Mouse (Mus musculus): ENCODE data around the gene Cox6b2. TPM values are rescaled to one million over a fixed set of nuclear protein-coding genes. Genes with fewer than 3 reads are reported as not detected.

Gene Cox6b2
- polyA plus RNA-seq, 1 experiment = 20.3 TPM

- TF ChIP-seq CTCF (IDR thresholded peaks at IDR 0.05; ENCODE audit: extremely low read depth, insufficient read depth, low read length) (no peak), POLR2A (IDR thresholded peaks at IDR 0.05; ENCODE audit: extremely low read depth, insufficient read depth, low read length) (no peak)
- Histone ChIP-seq H3K4me3 (ENCODE audit: insufficient read depth, low read length) (no peak overlapping the region), H3K4me1 (ENCODE audit: control insufficient read depth, insufficient read depth, low read length) (0 out of 2 replicates have a peak, but pooled peaks cover 3% of the 10 kb centered on the region), H3K27ac (ENCODE audit: insufficient read depth, low read length) (no peak overlapping the region)
Measured at GRCm38 (mm10) chr7:4744886-4745285, 8.0 kb downstream of the Cox6b2 start.

GRCm38 (mm10) chr7:4743354-4743753 is 9.5 kb downstream of the Cox6b2 start:
- H3K4me1 ChIP-seq (ENCODE audit: control insufficient read depth, insufficient read depth, low read length) = 0 out of 2 replicates have a peak, but pooled peaks cover 3% of the 10 kb centered on the region
- H3K4me3 ChIP-seq (ENCODE audit: insufficient read depth, low read length) = no peak overlapping the region
- H3K27ac ChIP-seq (ENCODE audit: insufficient read depth, low read length) = no peak overlapping the region
- no peak for TF ChIP-seq CTCF (IDR thresholded peaks at IDR 0.05; ENCODE audit: extremely low read depth, insufficient read depth, low read length)
- no peak for TF ChIP-seq POLR2A (IDR thresholded peaks at IDR 0.05; ENCODE audit: extremely low read depth, insufficient read depth, low read length)

GRCm38 (mm10) chr7:4742482-4742819 is 10.4 kb downstream of the Cox6b2 start:
- no peak overlapping the region for H3K4me3 ChIP-seq (ENCODE audit: insufficient read depth, low read length)
- H3K27ac ChIP-seq (ENCODE audit: insufficient read depth, low read length) = no peak overlapping the region
- no peak for TF ChIP-seq CTCF (IDR thresholded peaks at IDR 0.05; ENCODE audit: extremely low read depth, insufficient read depth, low read length)
- no peak for TF ChIP-seq POLR2A (IDR thresholded peaks at IDR 0.05; ENCODE audit: extremely low read depth, insufficient read depth, low read length)
- 0 out of 2 replicates have a peak, but pooled peaks cover 3% of the 10 kb centered on the region for H3K4me1 ChIP-seq (ENCODE audit: control insufficient read depth, insufficient read depth, low read length)

GRCm38 (mm10) chr7:4741672-4742481 is 11.0 kb downstream of the Cox6b2 start:
- H3K27ac ChIP-seq (ENCODE audit: insufficient read depth, low read length) = no peak overlapping the region
- H3K4me3 ChIP-seq (ENCODE audit: insufficient read depth, low read length) = no peak overlapping the region; the same call in 1 of the 2 replicates
- no peak for TF ChIP-seq POLR2A (IDR thresholded peaks at IDR 0.05; ENCODE audit: extremely low read depth, insufficient read depth, low read length)
- TF ChIP-seq CTCF (IDR thresholded peaks at IDR 0.05; ENCODE audit: extremely low read depth, insufficient read depth, low read length) = no peak
- 0 out of 2 replicates have a peak, but pooled peaks cover 3% of the 10 kb centered on the region for H3K4me1 ChIP-seq (ENCODE audit: control insufficient read depth, insufficient read depth, low read length)

- peak overlapping the region; percentile 64; the same call in 1 of the 2 replicates for H3K4me3 ChIP-seq (ENCODE audit: insufficient read depth, low read length)
- TF ChIP-seq POLR2A (IDR thresholded peaks at IDR 0.05; ENCODE audit: extremely low read depth, insufficient read depth, low read length) = no peak
- no peak for TF ChIP-seq CTCF (IDR thresholded peaks at IDR 0.05; ENCODE audit: extremely low read depth, insufficient read depth, low read length)
- H3K4me1 ChIP-seq (ENCODE audit: control insufficient read depth, insufficient read depth, low read length) = 0 out of 2 replicates have a peak, but pooled peaks cover 3% of the 10 kb centered on the region
- H3K27ac ChIP-seq (ENCODE audit: insufficient read depth, low read length) = peak overlapping the region; percentile 82; the same call in 1 of the 2 replicates
Measured at GRCm38 (mm10) chr7:4741151-4741550, 11.7 kb downstream of the Cox6b2 start.

GRCm38 (mm10) chr7:4740309-4740727 is 12.6 kb downstream of the Cox6b2 start:
- TF ChIP-seq POLR2A (IDR thresholded peaks at IDR 0.05; ENCODE audit: extremely low read depth, insufficient read depth, low read length) (no peak), CTCF (IDR thresholded peaks at IDR 0.05; ENCODE audit: extremely low read depth, insufficient read depth, low read length) (no peak)
- Histone ChIP-seq H3K27ac (ENCODE audit: insufficient read depth, low read length) (peak overlapping the region; percentile 82), H3K4me3 (ENCODE audit: insufficient read depth, low read length) (peak overlapping the region; percentile 64), H3K4me1 (ENCODE audit: control insufficient read depth, insufficient read depth, low read length) (0 out of 2 replicates have a peak, but pooled peaks cover 3% of the 10 kb centered on the region)

GRCm38 (mm10) chr7:4739544-4740275 is 13.2 kb downstream of the Cox6b2 start, which contains the start of gene Kmt5c:
Gene Kmt5c (plus strand): TSS chr7:4740115.
- peak within 1 kb of the TSS; percentile 82 for H3K27ac ChIP-seq (ENCODE audit: insufficient read depth, low read length)
- H3K4me3 ChIP-seq (ENCODE audit: insufficient read depth, low read length) = peak within 1 kb of the TSS; percentile 64
- H3K4me1 ChIP-seq (ENCODE audit: control insufficient read depth, insufficient read depth, low read length) = 0 out of 2 replicates have a peak, but pooled peaks cover 3% of the 10 kb centered on the region
- TF ChIP-seq POLR2A (IDR thresholded peaks at IDR 0.05; ENCODE audit: extremely low read depth, insufficient read depth, low read length) (peak; percentile 80), CTCF (IDR thresholded peaks at IDR 0.05; ENCODE audit: extremely low read depth, insufficient read depth, low read length) (no peak)

- Histone ChIP-seq H3K4me3 (ENCODE audit: insufficient read depth, low read length) (no peak overlapping the region; the same call in 1 of the 2 replicates), H3K27ac (ENCODE audit: insufficient read depth, low read length) (no peak overlapping the region), H3K4me1 (ENCODE audit: control insufficient read depth, insufficient read depth, low read length) (0 out of 2 replicates have a peak, but pooled peaks cover 3% of the 10 kb centered on the region)
- no peak for TF ChIP-seq CTCF (IDR thresholded peaks at IDR 0.05; ENCODE audit: extremely low read depth, insufficient read depth, low read length)
- TF ChIP-seq POLR2A (IDR thresholded peaks at IDR 0.05; ENCODE audit: extremely low read depth, insufficient read depth, low read length) = no peak
Measured at GRCm38 (mm10) chr7:4739041-4739543, 13.8 kb downstream of the Cox6b2 start.

- H3K4me1 ChIP-seq (ENCODE audit: control insufficient read depth, insufficient read depth, low read length) = no peaks in the 10 kb centered on the region
- H3K4me3 ChIP-seq (ENCODE audit: insufficient read depth, low read length) = no peak overlapping the region
- no peak for TF ChIP-seq CTCF (IDR thresholded peaks at IDR 0.05; ENCODE audit: extremely low read depth, insufficient read depth, low read length)
- no peak for TF ChIP-seq POLR2A (IDR thresholded peaks at IDR 0.05; ENCODE audit: extremely low read depth, insufficient read depth, low read length)
- no peak overlapping the region for H3K27ac ChIP-seq (ENCODE audit: insufficient read depth, low read length)
Measured at GRCm38 (mm10) chr7:4732968-4733392, 19.9 kb downstream of the Cox6b2 start.
